Mouse (Mus musculus) thymus, adult 2 months (tissue): ENCODE results near the gene Panx3. TPM values are rescaled to one million over a fixed set of nuclear protein-coding genes. Genes with fewer than 3 reads are reported as not detected.

Source experiments
- DNase-seq: peaks from one replicate; pipeline ENCODE4 v3.0.0; 2021
- H3K27ac ChIP-seq: fragments of 200-500 bp; 2 replicates; pipeline ENCODE4 v1.5.1; 2012; ENCODE audit warnings: low read length, control low read depth; ENCODE audit not compliant: control insufficient read depth, insufficient read depth
- H3K27me3 ChIP-seq: fragments of 200-500 bp; 2 replicates; pipeline ENCODE4 v1.6.1; 2012; ENCODE audit warnings: mild to moderate bottlenecking, low read length, moderate library complexity, mixed read lengths; ENCODE audit not compliant: control insufficient read depth, insufficient read depth
- H3K36me3 ChIP-seq: fragments of 200-500 bp; 2 replicates; pipeline ENCODE4 v1.6.1; 2012; ENCODE audit warnings: mild to moderate bottlenecking, low read length, moderate library complexity; ENCODE audit not compliant: control insufficient read depth, insufficient read depth
- H3K4me1 ChIP-seq: fragments of 200-500 bp; replicated peaks from 2 replicates; pipeline ENCODE4 v1.6.1; 2012; ENCODE audit warnings: low read length; ENCODE audit not compliant: control insufficient read depth, insufficient read depth
- H3K4me3 ChIP-seq: fragments of 200-500 bp; 2 replicates; pipeline ENCODE4 v1.5.1; 2012; ENCODE audit warnings: mild to moderate bottlenecking, low read length, control low read depth, moderate library complexity; ENCODE audit not compliant: control insufficient read depth, insufficient read depth
- CTCF ChIP-seq: fragments of 200-500 bp; IDR thresholded peaks from 2 replicates; pipeline ENCODE4 v1.5.1; 2012; ENCODE audit warnings: mild to moderate bottlenecking, control low read depth, low read length, moderate library complexity, borderline replicate concordance; ENCODE audit not compliant: control insufficient read depth, poor library complexity, insufficient read depth; ENCODE audit errors: extremely low read depth
- POLR2A ChIP-seq: fragments of 200-500 bp; IDR thresholded peaks from 2 replicates; pipeline ENCODE4 v1.6.1; 2012; ENCODE audit warnings: mild to moderate bottlenecking, low read length, control low read depth, moderate library complexity; ENCODE audit not compliant: control insufficient read depth, poor library complexity, insufficient read depth; ENCODE audit errors: extremely low read depth
- whole genome bisulfite sequencing: fragments of 180-500 bp; shearing (Covaris S2); methylation state at CpG from one replicate; pipeline ENCODE4 v1.1.7; 2018; 5-methylcytosine and 5-hydroxymethylcytosine counted together
- polyA plus RNA-seq: library from polyadenylated mRNA; depleted of rRNA; stranded (reverse); fragments of >200 nt; gene quantifications from 2 replicates; pipeline ENCODE4 v1.2.3, GENCODE M21; 2012

Gene Panx3
- polyA plus RNA-seq, 1 experiment = not detected

DNA sequence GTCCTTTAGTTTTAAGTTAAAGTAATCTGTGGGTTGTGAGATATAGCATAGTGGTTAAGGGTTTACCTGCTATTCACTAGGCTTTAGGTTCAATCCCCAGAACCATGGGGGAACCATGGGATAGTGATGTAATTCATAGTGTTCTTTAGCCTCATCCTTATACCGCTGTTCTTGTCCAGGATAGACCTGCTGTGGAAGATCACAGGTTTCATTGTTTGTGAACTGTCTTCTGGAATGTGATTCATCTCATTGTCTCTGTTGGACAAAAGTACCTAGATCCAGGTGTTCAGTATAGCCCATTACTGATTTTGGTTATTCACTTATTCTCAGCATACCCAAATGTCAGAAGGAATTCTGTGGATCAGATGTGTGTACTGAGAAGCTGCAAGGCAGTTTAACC, 41.8 kb downstream of the Panx3 start:
- H3K4me1 ChIP-seq = no peaks in the 10 kb centered on the region
- TF ChIP-seq POLR2A = no peak
- no peak for TF ChIP-seq CTCF
- DNase-seq = no peak
- no peaks in the 10 kb centered on the region for H3K27me3 ChIP-seq
- 94% methylated on average over 1 of the region's 1 CpGs for WGBS
- H3K36me3 ChIP-seq = no peaks in the 10 kb centered on the region
- H3K4me3 ChIP-seq = no peak overlapping the region
- H3K27ac ChIP-seq = no peak overlapping the region

DNA sequence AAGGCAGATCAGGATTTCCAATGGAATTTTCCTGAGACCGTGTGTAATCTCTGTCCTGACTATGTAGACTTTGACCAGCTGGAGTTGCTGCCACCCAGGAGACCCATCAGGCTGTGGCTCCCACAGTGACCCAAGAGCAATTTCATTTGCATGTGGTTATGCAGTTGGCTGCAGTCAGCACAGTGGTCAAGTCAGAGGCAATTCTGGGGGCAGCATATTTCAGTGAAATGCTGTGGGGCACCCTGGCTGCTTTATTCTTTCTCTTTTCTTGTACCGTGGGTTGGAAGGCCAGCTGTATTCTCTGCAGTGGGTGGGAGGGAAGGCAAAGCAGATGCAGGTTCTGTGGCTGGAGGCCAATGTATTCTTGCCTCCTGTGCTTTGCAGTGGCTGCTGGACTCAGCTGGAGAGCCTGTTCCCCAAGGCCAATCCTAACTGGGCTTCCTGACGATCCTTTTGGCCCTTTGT, 42.9 kb downstream of the Panx3 start:
- Histone ChIP-seq H3K27me3 (no peaks in the 10 kb centered on the region), H3K4me3 (no peak overlapping the region), H3K27ac (no peak overlapping the region), H3K4me1 (no peaks in the 10 kb centered on the region), H3K36me3 (no peaks in the 10 kb centered on the region)
- 89% methylated on average over 3 of the region's 3 CpGs for WGBS
- no peak for TF ChIP-seq POLR2A
- TF ChIP-seq CTCF = no peak
- DNase-seq = no peak

DNA sequence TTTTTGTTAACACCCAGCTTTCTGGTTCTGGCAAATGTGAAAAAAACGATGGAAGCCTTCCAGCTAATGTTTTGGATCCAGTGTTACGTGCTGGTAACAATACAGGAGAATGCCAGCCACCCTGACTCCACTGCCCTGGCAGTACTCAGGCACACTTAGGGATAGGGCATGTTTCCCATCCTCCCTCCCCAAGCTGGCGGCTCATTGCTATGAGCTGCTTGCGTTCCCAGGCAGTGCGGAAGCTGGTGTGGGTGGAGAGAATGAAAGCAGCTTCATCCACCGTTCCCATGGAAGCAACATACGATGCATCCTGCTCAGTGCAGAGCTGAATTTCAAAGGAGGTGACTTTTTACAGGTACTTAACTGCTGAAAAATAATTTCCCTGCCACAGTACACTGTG, 43.4 kb downstream of the Panx3 start:
- DNase-seq = no peak
- 92% methylated on average over 7 of the region's 7 CpGs for WGBS
- TF ChIP-seq POLR2A (no peak), CTCF (no peak)
- Histone ChIP-seq H3K4me1 (no peaks in the 10 kb centered on the region), H3K27ac (no peak overlapping the region), H3K4me3 (no peak overlapping the region), H3K36me3 (no peaks in the 10 kb centered on the region), H3K27me3 (no peaks in the 10 kb centered on the region)

GRCm38 (mm10) chr9:37625129-37625528, 43.9 kb downstream of the Panx3 start:
- Histone ChIP-seq H3K4me1 (no peaks in the 10 kb centered on the region), H3K27me3 (no peaks in the 10 kb centered on the region), H3K4me3 (no peak overlapping the region), H3K27ac (no peak overlapping the region), H3K36me3 (no peaks in the 10 kb centered on the region)
- no peak for DNase-seq
- no peak for TF ChIP-seq POLR2A
- no peak for TF ChIP-seq CTCF
- 96% methylated on average over 3 of the region's 3 CpGs for WGBS

GRCm38 (mm10) chr9:37624502-37624901, 44.5 kb downstream of the Panx3 start:
- H3K36me3 ChIP-seq = no peaks in the 10 kb centered on the region
- WGBS = 89% methylated on average over 1 of the region's 1 CpGs
- H3K27ac ChIP-seq = no peak overlapping the region
- TF ChIP-seq CTCF = no peak
- no peak overlapping the region for H3K4me3 ChIP-seq
- no peak for DNase-seq
- H3K27me3 ChIP-seq = no peaks in the 10 kb centered on the region
- H3K4me1 ChIP-seq = no peaks in the 10 kb centered on the region

DNA sequence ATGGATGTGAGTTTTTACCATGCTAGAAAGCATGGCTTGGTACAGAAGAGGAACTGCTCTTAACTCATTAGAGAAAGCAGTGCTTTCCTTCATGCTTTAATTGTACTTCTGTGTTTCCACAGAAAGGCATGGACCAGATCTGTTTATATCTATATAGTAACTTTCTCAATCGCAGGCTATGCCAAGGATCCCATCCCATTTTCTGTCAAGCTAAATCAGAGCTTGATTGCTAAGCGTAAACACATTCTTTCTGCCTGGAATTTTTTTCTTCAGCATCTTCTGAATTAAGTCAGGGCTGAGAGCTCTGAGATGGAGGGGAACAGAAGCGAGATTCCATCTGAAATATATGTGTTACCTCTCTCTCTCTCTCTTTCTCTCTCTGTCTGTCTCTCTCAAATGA, 45.1 kb downstream of the Panx3 start:
- Histone ChIP-seq H3K27ac (no peak overlapping the region), H3K4me3 (no peak overlapping the region), H3K36me3 (no peaks in the 10 kb centered on the region), H3K27me3 (no peaks in the 10 kb centered on the region), H3K4me1 (no peaks in the 10 kb centered on the region)
- 94% methylated on average over 3 of the region's 3 CpGs for WGBS
- TF ChIP-seq POLR2A (no peak), CTCF (no peak)
- no peak for DNase-seq

DNA sequence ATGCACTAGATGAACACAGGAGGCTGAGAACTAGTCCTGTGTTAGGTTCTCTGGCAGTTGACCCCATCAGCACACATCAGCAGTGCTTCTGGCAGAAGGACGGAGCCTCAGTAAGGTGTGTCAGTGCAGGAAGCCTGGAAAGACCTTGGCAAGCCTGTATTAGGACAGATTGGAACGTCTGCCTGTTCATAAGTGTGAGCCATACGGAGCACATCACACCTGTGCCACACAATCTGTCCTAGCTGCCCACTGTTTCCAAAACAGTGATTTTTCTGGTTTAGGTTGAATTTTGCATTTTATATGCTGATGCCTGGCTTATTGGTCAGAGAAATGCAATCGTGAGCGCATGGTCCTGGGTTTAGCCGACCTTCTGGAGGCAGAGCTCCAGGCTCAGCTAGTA, 47.7 kb downstream of the Panx3 start:
- Histone ChIP-seq H3K4me3 (no peak overlapping the region), H3K27me3 (no peaks in the 10 kb centered on the region), H3K4me1 (no peaks in the 10 kb centered on the region), H3K36me3 (no peaks in the 10 kb centered on the region), H3K27ac (no peak overlapping the region)
- TF ChIP-seq POLR2A (no peak), CTCF (no peak)
- 94% methylated on average over 6 of the region's 6 CpGs for WGBS
- DNase-seq = no peak
